Mouse (Mus musculus) sigmoid colon, adult 10 weeks (tissue): ENCODE data around the gene Chrm2. TPM values are rescaled to one million over a fixed set of nuclear protein-coding genes. Genes with fewer than 3 reads are reported as not detected.

Experiments
- polyA plus RNA-seq: library from polyadenylated mRNA; stranded (reverse); fragments of 350-450 nt; fragmentation: Illumina TruSeq; extraction: RNeasy Lipid Tissue Mini Kit (QIAGEN cat#74804); gene quantifications from one replicate; pipeline ENCODE4 v1.2.3, GENCODE M21; 2014; ENCODE audit warnings: low read depth, low replicate concordance

Chrm2 gene
- polyA plus RNA-seq = 50.1 TPM

GRCm38 (mm10) chr6:36387612-36388400 is at the start of gene Chrm2:
TSS of gene Chrm2 (plus strand) at chr6:36388084.

